Mouse (Mus musculus): Measurements from ENCODE around the gene Cat.

Gene Cat

DNA sequence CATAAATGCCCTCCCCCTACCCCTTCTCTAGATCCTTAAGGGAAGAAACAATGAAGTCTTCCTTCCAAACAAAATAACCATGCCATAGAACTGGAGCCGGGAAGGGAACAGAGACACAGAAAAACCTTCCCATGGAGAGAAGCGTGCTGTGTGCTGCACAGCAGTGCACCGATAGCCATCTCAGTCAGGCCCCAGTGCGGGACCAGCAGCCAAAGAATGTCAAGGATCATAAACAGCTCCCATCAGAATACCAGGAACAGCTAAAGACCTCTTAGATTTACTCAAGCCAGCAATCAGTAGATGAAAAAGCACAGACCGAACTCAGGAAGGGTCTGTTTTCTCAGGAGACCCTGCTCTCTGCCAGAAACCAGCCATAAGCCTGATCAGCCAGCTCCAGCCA, 48.4 kb downstream of the Cat start:
- peak; percentile 31 for DNase-seq (ENCODE audit: low spot score)

DNA sequence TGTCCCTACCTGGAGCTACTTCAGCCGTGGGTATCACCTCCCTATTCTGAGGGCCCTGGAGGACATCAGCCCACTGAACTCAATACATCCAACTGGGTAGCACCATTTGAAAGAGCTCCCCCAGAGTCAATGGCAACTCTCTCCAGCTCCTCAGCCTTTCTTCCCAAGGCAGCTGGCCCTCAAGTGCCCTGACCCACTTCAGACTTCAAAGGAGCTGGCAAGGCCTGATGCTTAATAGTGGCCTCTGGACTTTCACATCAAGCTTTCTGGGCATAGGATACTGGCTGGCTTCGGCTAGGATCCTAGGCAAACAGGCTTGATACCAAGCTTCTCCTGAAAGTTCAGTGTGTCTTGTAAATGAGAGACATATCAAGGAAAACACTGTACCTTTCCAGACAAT, 49.9 kb downstream of the Cat start:
- DNase-seq (ENCODE audit: low spot score): no peak

DNA sequence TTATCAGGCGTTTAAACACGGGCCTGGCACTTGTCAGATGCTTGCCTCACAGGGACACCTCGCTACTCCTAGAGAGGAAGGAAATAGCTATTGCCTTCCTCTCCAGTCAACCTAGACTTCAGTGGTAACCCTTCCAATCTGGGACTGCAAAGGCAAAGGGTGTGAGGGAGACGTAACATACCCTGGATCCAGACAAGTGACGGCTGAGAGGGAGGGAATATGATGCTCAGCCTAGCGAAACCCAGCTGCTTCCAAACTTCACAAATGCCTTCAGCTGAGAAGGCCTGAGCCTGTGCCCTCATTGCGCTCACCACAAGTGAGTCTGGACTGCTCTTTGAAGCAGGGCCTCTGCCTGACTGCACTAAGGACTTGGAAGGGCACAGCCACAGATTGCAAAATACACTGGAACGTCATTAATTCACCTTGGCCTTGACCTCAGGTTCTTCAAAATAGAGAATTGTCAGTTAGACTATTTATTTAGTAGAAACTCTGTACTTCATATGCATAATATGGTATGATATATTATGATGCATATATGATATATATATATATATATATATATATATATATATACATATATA, 52.2 kb downstream of the Cat start:
- DNase-seq (ENCODE audit: low spot score): no peak

DNA sequence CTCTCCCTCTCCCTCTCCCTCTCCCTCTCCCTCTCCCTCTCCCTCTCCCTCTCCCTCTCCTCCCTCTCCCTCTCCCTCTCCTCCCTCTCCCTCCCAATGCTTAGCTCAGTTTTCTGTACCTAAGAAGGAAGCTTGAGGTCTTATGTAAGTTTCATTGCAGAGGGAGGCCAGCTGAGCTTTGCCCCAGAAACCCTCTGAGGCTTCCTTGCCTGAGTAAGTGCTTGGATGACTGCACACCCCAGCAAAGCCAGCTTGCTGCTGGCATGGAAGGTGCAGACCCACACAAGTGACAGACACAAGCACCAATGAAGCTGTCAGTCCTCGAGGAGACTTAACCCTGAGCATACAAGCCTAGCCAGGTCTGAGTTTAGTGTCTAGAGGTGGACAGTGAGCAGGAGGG, 54.2 kb downstream of the Cat start:
- DNase-seq (ENCODE audit: low spot score): no peak

DNA sequence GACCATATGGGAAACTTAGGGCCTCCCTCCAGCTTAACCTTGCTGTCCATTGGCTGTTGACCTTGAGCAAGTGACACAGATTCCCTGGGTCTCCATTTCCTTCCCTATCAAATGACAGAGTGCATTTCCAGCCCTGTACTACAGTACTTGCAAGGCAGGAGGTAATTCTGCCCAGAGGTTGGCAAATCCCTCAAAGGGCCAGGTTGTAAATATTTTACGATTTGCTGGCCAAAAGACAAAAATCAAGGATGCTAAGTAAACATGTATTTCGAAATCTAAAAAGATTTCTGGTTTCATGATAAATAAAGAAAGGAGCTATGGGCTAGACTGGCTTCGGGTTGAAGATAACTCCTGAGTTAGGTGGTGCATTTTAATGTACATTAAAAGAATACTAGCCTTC, 56.6 kb downstream of the Cat start:
- no peak for DNase-seq (ENCODE audit: low spot score)

DNA sequence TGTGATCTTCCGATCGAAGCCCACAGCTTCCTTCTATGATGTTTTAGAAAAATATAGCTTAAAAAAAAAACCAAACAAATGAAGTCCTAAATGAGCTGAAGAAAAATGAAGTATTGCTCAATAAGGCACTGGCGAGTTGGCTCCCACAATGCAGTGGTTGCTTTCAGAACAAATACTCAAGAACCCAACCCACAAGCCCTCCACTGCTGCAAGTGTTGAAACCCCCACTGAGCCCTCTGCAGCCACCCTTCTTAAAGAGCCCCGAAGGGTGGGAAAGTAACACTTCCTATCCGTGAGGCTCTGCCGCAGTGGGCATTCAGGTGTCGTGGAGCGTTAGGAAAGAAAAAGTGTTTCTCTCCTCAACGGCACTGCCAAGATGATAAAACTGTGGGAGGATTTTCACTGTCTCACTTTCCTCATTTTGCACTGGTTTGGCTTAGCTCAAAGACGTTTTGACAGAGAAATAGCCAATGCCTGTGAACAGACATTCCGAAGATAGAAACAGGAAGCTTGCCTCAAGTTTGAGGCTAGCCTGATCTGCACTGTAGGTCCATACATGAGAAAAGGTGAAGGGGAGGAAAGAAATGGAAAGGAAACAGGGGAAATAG, 59.4 kb downstream of the Cat start:
- no peak for DNase-seq (ENCODE audit: low spot score)

DNA sequence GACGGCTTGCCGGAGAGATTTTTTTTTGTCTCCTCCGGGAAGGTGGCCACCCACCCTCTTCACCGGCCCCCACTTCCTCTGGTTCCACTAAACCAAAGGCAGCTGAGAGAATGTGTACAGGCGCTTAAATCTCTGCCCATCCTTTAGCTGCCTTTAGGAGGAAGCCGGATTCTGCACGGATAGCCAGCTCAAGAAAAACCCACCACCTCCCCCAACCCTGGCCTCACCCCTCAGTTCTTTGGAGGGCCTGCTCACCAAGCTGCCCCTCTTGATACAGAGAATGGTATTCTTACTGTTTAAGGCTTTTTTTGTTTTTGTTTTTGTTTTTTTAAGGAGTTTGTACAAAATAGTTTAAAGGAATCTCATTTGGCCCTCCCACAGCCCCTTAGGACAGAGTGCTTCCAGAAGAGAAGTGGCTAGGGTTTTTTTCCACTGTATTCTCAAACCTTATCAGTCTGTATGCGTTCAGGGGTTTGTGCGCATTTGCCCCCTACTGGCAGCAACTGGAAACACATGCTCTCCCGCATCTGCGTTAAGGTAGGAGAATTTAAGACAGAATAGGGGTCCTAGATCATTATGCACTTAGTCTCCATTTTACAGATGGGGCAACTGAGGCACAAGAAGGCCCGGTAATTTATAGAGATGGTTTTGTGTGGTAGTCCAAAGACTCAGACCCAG, 60.5 kb downstream of the Cat start:
- peak; percentile 21 for DNase-seq (ENCODE audit: low spot score)

DNA sequence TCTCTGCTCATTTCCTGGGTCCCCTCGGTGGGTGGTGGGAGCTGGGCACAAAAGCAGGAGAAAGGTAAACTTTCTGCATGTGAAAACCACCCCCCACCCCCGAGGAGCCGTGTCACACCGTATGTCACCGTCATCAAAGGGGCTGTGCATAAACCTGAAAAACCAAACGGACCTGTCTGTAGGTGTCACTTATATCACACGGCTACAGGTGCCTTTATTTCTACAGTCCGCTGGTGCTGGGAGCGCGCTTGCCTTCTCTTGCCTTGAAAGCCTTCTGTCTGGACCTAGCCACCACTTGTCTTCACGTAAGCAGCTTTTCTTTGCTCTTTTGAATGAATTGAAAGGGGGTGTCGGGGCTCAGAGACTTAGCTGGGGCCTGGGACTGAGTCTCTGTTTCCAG, 61.1 kb downstream of the Cat start:
- no peak for DNase-seq (ENCODE audit: low spot score)

DNA sequence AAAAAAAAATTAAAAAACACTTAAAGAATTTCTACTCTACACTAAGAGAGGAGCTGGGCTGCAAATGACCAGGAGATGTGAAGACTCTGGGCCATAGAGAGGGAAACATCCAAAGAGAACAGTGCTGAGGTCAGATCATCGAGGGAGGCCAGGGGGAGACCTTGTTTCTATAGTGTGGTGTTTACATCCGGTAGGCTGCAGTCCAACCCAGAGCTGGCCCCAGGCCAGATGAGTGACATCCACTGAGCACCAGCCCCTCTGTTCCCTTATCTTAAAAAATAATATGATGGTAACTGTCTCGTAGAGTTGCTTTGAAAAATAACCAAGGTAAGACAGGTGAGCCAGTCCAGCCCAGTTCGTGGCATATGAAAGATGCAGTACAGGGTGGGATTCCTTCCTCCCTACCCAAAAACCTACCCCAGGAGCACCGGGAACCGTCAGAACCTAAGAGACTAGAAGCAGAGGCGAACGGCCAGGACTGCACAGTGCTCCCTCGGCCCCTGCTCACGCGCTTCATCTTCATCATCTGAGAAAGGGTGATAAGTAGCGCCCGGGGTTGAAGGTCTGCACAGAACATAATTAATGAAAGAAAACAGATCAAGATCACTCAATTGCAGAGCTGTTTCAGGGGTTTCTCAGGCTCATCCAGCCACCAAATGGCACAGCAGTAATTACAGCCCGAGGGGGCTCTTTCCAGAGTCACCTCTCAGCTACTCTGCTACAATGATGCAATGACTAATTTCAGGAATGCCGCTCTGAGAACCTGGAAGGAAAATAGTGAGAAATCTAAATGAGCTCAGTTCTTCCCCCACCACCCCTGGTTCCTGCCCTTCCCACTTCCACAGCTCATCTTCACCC, 64.1 kb downstream of the Cat start:
- DNase-seq (ENCODE audit: low spot score): no peak

DNA sequence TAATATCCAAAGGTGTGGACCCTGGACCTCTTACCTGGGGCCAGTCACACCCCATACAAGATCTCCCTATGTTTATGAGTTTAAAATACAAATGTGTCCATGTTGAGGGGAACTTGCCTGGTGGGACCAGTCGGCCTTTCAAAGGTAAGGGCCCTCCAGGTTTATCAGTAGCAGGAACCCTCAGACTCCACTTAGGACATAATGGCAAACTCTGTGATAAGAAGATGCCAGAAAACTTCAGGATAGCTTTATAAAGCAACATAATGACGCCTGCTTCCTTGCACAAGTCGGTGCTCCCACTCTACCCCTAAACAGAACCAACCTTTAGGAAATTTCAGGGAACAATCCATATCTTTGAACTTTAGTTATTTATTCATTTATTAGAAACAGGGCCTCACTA, 69.2 kb downstream of the Cat start:
- no peak for DNase-seq (ENCODE audit: low spot score)

DNA sequence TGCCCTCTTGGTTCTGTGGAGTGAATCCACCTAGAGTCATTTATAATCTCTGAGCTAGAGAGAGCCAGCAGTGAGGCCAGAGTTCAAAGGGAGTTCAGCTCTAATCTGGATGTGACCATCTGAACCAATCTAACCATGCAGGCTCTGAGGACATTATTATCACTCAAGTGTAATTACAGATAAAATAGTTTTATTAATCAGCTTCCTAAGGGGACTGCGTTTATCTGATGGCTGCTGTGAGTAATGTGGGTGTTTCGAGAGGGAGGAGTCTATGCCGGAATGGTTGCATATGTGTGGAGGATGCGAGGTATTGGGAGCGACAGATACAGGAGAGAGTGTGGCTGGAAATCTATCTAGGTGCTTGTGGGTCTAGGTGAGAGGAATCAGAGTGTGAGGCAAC, 71.6 kb downstream of the Cat start:
- DNase-seq (ENCODE audit: low spot score): no peak

DNA sequence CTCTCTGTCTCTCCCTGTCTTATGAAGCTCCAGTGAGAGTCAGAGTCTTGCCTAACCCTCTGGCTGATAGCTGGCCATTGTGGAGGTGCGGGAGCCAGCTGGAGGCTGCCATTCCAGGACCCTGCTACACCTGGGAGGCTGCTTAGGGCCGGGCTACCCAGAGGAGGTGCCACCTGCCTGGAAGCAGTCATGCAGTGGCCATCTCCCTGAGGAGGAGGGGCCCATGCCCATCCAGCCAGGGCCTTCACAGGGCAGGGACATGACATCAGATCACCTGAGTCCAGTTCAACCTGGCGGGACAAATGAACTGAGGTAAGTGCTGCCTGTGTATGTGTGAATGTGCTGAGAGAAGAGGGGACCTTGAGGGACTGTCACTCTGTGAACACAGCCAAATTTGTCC, 73.1 kb downstream of the Cat start:
- DNase-seq (ENCODE audit: low spot score): no peak

DNA sequence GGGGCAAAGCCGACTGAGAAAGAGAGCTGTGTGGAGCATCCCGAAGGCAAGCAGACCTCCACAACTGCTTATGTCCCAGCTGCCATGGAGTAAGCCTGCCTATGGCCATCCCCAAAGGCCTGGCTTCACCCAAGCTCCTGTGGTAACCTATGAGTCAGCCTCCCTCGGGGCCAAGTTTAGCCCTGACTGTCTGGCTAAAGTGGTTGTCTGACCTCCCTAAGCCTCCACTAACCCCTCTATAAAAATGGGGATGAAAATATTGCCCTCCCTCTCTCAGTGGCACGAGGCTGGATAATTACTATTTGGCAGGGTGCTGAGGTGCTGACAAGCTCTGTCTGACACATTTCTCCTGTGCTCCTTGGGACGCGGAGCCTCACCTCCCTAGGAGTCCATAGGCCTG, 73.6 kb downstream of the Cat start, which contains the start of gene Elf5:
TSS of gene Elf5 (plus strand) at position 341 of the 400 bp plus-strand sequence.
- DNase-seq (ENCODE audit: low spot score): no peak

DNA sequence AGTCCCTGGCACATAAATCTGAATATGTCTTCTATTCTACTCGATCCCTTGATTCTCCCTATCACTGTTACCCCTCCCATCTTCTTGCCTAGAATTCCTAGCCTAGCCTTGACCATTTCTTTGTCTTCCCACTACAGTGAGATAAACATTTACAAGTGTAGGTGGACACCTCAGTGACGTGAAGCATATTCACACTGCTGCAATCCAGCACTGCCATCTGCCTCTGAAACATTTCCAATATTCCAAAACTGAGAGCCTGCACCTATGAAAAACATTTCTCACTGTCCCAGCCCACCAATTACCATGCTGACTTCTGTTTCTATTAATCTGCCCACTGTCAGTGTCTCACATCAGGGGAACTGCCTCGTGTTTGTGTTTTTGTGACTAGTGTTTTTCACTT, 78.7 kb downstream of the Cat start:
- DNase-seq (ENCODE audit: low spot score): no peak
